Mouse (Mus musculus): ENCODE measurements around the gene Zfp580.
"Not testable (repeated sequence)": the region's sequence is repeated elsewhere in the genome, so short reads cannot be mapped to it uniquely, and the experiment has no call there.

The Zfp580 gene

DNA sequence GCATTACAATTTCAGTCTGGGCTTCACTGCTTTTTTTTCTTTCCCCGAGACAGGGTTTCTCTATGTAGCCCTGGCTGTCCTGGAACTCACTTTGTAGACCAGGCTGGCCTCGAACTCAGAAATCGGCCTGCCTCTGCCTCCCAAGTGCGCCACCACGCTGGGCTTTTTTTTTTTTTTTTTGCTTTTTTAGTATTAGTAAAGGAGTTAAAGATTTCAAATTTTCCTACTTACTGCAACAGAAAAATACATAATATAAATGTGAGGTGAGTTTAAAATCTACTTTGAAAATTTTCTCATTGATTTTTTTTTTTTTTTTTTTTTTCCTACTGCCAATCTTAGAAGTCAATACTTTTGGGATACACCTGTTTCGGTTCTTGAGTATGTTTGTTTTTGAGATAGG lies 13.5 kb downstream of the Zfp580 start:
- DNase-seq (ENCODE audit: low read depth, low spot score) = no peak

DNA sequence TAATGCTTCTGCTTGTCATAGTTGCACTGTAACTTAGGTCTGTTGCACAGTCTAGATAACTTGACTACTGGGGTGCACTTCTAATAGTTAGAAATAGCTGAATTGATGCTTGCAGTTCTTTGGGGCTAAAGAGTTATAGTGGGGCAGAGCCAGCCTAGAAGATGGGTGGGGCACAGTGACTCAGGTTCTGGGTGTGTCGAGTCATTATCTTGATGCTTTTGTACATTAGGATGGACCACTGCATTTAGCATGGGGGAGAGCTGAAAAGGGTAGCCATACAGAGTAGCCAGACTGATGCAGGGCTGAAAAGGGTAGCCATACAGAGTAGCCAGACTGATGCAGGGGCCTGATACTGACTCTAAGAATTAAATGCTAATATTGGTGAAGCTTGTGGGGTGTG lies 22.2 kb downstream of the Zfp580 start:
- no peak for DNase-seq (ENCODE audit: low read depth, low spot score)

DNA sequence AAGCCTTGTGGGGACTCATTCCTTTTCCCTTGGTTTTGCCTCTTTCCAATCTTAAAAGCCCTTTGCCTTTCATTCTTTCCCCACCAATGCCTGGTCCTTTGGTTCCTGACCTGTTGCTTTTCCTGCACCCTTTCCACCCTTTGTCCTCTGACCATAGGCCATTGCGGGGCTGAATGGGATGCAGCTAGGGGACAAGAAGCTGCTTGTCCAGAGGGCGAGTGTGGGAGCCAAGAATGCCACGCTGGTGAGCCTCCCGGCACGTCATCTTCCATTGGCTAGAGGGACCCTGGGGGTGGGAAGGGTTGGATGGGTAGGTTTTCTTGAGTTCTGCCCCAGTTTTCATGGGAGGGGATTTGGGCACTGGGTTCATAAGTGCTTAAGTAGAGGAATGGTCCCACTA lies 23.6 kb downstream of the Zfp580 start:
- DNase-seq (ENCODE audit: low read depth, low spot score) = no peak

- DNase-seq (ENCODE audit: low read depth, low spot score) = no peak
Measured at GRCm38 (mm10) chr7:5076931-5077330, 25.6 kb downstream of the Zfp580 start.

DNA sequence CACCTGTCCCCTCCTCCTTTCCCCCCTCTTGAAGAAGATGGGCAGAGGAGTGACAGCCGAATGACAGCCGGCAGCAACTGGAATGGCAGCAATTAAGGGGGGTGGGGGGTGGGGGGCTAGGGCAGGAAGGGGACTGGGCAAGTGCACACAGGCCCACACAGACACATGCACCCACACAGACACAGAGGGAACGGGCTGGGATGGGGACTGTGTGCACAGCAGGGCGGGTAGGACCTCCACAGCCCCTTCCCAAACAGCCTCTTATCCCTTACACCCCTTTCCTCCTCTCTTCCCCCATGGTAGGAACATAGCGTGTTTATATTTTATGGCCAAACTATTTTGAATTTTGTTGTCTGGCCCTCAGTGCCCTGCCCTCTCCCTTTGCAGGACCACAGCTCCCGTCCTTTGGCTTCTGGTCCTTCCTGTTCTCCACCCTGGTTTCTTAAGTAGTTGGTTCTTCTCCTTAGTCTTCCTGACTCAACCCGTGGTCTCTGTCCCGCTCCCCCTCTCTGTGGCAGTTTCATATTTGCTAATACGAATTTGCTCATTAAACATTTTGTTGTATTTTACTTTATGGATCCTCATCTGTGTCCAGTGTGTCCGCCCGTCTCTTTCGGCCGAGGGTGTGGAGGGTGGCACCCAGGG lies 28.1 kb downstream of the Zfp580 start:
- DNase-seq (ENCODE audit: low read depth, low spot score) = not testable (repeated sequence)

- peak; percentile 93 for DNase-seq (ENCODE audit: low read depth, low spot score)
Measured at GRCm38 (mm10) chr7:5080010-5080751, 28.8 kb downstream of the Zfp580 start, which contains the start of gene Epn1. Gene Epn1 (plus strand): TSS chr7:5080235.

GRCm38 (mm10) chr7:5080815-5081214 lies 29.5 kb downstream of the Zfp580 start:
- DNase-seq (ENCODE audit: low read depth, low spot score) = no peak

DNA sequence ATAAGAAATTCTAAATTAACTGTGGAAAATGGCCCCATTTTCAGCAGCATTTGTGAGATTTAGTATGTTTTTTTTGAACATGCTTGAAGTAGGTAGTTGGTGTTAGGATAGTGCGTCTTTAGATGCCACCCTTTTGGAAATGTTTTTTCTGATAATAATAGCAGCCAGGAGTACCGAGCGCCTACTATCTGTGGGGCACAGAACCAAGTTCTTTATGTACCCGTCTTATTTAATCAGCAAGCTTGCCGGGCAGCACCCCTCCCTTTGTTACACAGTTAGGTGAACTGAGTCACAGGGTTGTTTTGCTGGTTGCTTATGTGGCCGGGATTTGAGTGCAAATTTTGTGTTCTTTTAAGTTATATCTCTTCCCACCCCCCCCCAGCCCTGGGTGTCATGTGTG lies 29.9 kb downstream of the Zfp580 start:
- DNase-seq (ENCODE audit: low read depth, low spot score) = no peak

- DNase-seq (ENCODE audit: low read depth, low spot score) = no peak
Measured at GRCm38 (mm10) chr7:5081939-5082338, 30.6 kb downstream of the Zfp580 start.

- DNase-seq (ENCODE audit: low read depth, low spot score) = no peak
Measured at GRCm38 (mm10) chr7:5083325-5084105, 32.2 kb downstream of the Zfp580 start.

DNA sequence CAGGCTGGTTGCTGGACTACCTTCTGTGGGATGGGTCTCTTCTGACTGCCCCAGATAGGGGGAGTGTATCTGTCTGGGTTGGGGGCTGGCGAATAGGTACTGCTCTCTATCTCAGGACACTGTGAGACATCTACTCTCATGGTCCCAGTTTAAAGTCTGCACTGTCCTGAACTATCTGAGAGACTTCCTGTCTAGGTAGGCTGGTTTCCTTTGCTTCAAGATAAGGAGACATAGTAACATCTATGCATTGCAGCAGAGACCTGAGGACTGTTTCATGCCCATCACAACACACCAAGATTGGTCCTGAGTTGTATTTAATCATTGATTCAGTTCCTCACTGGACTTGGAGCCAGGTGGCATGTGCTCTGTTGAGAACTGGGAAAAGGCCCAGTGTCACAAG lies 34.2 kb downstream of the Zfp580 start:
- no peak for DNase-seq (ENCODE audit: low read depth, low spot score)

DNA sequence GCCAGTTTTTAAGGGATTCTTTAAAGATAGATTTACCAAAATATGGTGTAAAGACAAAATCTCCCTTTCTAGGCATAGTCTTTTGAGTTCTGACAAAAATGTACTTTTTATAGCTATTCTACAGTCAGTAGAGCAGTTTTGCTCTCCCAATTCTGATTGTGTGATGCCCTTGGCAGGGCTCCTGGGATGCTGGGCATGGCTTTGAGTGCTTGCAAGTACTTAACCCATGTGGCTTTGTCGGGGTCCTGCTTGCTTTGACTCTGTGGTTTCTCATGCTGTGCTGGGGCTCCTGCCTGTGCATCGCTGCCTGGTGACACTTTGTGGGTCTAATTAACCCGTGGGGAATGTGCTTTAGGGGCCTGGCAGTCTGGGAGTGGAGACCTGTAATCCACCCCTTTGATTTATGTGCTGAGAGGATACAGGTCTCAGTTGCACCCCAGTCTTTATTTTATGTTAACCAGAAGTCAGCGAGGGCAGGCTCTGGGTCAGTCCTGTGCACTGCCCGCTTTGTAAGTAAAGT lies 35.6 kb downstream of the Zfp580 start:
- no peak for DNase-seq (ENCODE audit: low read depth, low spot score)

DNA sequence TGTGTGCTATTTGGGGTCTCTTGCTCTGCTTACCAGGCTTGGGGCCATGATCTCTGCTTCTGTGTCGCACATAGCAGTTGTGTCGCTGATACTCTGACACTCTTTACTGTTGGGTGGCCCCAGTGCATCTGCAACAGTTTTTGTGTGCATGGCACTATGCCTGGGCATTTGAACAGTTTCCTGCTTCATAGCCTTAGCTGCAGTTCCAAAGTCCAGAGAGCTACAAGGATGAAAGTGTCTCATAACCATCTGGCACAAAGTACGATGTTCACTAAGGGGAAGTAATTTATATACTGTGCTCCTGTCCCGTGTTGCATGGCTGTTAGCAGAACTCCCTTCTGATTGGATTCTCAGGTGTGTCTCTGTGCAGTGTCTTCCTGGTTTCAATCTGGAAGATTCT lies 36.5 kb downstream of the Zfp580 start:
- DNase-seq (ENCODE audit: low read depth, low spot score) = no peak

GRCm38 (mm10) chr7:5089853-5090252 lies 38.5 kb downstream of the Zfp580 start:
- DNase-seq (ENCODE audit: low read depth, low spot score) = no peak

- no peak for DNase-seq (ENCODE audit: low read depth, low spot score)
Measured at GRCm38 (mm10) chr7:5091008-5091728, 39.8 kb downstream of the Zfp580 start.

DNA sequence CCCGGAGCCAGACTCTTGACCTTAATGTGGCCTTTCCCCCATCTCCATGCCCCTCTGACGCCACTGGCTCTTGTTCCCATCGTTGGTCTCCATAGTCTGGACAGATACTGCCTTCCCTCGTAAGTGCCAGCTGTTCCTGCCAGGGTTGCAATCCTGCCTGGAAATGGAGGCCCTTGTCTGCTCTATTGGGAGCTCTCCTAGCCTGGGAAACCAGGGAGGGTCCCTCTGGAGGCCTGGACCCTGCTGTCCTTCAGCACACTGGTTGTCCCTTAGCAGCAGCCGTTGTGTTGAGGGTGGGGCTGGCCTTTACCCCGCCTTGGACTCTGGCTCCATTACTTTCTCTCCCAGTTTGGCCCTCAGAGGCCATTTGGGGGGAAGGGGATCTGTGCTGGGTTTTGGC lies 41.0 kb downstream of the Zfp580 start:
- DNase-seq (ENCODE audit: low read depth, low spot score) = no peak

GRCm38 (mm10) chr7:5092831-5093510 lies 41.6 kb downstream of the Zfp580 start:
- DNase-seq (ENCODE audit: low read depth, low spot score) = no peak

GRCm38 (mm10) chr7:5098769-5099168 lies 47.4 kb downstream of the Zfp580 start:
- no peak for DNase-seq (ENCODE audit: low read depth, low spot score)

DNA sequence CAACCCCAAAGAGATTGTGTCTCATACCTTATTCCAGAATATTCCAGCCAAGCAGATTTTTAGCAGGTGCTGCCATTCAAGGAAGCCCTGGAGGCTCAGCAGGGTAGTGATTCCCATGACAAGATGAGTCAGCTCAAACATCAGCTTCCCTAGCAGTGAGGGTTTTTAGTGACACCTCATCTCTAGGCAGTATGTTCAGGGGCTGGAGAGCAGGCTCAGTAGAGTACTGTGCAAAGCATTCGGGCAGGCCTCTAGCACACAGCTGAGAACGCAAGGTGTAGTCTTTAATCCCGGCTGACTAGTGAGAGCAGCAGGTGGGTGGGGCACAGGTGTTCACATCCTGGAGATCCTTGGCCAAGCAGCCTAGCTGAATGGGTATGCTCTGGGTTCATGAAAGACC lies 48.5 kb downstream of the Zfp580 start:
- DNase-seq (ENCODE audit: low read depth, low spot score) = no peak

DNA sequence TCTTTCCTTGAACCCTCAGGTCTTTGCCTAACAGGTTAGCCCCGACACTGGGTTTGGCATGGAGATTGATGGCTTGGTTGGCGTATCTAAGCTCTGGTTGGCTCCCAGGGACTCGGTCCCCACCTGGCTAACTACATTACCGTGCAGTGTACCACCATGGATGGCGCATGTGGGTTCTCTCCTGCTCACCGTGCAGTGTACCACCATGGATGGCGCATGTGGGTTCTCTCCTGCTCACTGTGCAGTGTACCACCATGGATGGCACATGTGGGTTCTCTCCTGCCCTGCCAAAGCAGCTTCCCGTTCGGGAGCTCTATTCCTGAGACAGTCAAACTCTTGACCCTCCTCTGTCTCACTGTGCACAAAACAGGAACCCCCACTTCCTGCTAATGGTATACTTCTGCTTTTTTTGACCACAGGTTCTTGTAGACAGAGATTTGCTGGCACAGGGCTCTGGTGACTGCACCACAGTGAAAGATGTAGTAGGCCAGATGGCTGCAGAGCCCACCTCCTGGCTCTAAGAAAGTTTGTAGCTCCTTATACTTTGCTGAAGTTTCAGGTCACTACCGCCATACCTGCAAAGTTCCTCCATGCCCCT lies 49.8 kb downstream of the Zfp580 start:
- DNase-seq (ENCODE audit: low read depth, low spot score) = no peak

- no peak for DNase-seq (ENCODE audit: low read depth, low spot score)
Measured at GRCm38 (mm10) chr7:5102564-5102963, 51.2 kb downstream of the Zfp580 start.

Data from retina, adult 2 months (tissue).